Mouse (Mus musculus): ENCODE measurements around the gene Caskin2.
"Not testable (repeated sequence)": the region's sequence is repeated elsewhere in the genome, so short reads cannot be mapped to it uniquely, and the experiment has no call there.

Caskin2 gene

DNA sequence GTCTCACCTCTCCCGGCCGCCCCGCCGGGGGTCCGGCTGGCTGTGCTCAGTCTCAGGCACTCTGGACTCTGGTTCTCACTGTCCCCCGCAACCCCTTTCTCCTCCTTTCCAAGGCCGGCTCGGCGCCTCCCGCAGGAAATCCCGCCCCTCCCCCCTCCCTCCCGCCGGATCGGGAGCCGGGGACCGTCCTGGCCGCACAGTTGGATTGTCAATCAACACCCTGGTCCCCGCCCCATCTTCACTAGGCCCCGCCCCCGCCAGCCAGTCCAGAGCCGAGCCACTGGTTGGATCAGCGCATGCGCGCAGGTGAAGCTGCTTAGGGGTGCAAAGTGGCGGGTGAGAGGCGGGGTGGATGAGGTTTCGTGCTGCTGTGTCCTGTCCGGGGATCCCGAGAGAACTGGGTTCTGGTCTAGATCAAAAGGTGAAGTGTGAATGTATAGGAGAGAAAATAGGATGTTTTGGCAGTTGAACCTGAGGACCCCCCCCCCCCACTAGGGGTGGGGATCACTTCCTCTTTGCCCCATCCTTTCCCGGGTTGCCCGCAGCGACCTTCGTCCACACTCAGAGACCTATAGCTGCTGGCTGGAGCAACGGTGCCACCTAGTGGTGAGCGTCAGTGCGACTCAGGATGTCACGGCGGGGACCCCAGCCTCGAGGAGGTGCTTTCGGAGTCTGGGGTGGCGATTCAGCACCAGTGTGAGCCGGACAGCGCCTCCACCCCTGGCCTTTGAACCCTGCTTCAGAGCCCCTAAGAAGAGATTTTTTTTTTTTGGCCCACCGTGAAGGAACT is at the start of gene Caskin2:
Gene Caskin2 (minus strand): TSS at position 133 of the 790 bp plus-strand sequence.
- DNase-seq = peak; percentile 95

DNA sequence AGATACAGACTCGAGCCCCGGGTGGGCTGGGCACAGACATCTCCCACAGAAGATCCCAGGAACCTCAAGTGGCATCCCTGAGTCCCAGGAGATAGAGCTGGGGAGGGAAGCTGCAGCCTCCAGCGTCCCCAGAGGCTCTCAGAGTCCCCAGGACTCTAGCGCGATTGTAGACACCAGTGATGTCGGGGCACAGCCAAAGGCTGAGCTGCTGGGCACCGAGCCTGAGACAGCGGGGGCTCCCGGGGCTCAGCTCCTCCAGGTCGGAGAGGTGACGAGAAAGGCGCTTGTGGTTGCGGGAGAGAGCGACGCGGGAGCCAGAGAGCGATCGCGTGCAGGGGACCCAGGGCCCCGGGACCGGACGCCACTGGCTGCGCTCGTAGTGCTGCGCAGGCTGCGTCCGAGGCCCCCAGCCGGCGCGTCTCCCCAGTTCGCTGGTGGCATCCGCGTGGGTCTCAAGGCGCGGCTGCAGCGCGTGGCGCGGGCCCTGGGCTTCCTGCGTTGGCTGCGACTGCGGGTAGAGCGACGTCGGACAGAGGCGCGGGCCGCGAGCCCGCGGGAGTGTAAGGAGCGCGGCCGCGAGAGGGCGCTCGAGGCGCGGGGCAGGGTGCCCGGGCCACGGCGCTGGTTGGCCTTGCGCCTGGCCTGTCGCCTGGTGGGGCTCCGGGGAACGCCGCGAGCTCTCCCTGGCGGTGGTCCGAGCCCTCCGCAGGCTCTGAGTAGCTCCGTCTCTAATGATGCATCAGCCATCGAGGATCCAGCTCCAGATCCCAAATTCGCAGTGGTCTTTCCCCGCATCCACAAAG is 45.9 kb upstream of the Caskin2 start:
- DNase-seq = peak; percentile 56

DNA sequence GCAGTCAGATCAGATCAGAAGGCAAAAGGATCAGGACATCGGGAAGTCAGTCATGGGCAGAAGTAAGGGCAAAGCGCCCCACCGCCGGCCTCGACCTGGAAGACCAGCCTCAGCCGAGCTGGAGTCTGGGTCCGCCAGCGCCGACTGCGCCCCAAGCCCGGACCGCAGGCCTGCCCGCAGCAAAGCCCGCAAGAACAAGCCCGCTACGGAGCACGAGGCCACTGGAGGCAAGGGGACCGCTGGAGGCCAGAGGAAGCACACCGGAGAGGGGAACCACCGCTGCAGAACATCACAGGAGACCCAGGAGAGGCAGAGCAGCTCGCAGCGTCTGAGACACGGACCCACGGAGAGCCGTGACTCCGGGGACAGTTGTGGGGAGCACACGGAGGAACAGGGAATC is 44.9 kb upstream of the Caskin2 start, which contains the start of gene Myo15b:
Gene Myo15b (plus strand): TSS at position 53 of the 400 bp plus-strand sequence.
- no peak for DNase-seq

DNA sequence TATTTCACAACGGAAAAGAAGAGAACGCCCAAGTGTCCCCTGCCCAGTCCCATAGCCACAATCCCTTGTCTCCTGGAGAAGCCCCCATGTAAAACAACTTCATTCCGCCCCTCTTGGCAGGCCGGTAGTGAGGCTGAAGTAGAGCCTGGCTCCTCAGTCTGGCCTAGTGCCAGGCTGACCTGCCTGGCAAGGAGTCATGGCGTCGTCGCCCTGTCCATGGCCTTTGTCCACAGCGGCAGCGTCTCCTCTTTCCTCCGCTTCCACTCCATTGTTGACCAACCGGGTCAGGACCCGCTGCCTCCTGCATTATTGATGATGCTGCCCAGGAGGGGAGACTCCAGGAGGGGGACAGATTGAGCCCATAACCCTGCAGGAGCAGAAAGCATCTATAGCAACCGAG is 44.5 kb upstream of the Caskin2 start:
- DNase-seq = no peak

DNA sequence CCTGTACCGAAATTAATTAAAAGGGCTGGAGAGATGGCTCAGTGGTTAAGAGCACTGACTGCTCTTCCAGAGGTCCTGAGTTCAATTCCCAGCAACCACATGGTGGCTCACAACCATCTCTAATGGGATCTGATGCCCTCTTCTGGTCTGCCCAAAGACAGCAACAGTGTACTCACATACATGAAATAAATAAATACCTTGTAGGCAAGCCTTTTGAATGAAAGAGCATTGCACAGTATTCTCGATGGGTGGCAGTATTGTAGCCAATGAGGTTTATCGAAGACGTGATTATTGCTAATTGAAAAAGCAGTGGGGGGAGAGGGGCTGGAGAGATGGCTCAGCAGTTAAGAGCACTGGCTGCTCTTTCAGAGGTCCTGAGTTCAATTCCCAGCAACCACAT is 43.7 kb upstream of the Caskin2 start:
- DNase-seq = not testable (repeated sequence)

DNA sequence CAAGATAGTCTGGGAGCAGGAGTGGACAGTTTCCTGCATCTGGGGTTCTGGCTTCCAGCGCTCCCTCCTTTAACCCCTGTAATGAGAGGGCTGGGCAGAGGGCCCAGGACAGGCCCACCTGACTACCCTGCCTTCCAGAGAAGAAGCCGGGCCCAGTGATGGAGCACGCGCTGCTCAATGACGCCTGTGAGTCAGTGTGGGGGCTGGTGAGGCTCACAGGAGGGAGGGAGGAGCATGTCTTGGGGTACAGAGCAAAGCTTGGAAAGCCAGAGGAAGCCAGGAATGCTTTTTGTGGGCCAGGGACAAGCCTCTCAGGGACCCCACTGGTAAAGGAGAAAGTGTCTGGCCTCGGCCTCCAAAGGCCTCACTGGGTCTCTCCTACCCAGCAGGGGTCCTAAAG is 41.2 kb upstream of the Caskin2 start:
- no peak for DNase-seq

DNA sequence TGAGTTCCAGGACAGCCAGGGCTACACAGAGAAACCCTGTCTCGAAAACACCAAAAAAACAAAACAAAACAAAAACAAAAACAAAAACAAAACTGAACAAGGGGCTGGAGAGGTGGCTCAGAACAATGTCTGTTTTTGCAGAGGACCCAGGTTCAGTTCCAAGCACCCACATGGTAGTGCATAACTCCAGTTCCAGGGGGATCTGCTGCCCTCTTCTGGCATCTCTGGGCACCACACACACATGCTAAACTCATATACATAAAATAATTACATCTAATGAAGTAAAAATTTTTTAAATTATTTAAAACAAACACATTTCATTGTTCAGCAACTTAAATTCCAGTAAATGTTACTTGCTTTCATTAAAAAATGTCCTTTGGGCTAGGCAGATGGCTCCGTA is 32.4 kb upstream of the Caskin2 start:
- DNase-seq = no peak

DNA sequence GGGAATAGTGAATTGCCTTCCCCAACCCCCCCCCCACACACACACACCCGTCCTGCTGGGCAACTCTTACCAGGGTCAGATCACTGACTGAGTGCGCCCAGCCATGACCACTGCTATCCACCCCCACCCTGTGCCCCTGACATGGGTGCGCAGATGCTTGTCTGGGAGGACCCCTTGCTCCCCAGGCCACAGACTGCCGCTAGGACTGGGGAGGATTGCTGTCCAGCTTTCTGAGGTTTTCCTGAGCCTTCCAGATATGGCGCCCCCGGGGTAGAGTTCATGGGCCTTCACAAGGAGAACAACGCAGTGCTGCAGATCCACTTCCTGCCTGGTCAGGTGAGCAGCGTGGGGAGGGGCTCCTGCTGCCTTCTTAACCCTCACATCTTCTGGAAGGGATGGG is 30.8 kb upstream of the Caskin2 start:
- DNase-seq = no peak

DNA sequence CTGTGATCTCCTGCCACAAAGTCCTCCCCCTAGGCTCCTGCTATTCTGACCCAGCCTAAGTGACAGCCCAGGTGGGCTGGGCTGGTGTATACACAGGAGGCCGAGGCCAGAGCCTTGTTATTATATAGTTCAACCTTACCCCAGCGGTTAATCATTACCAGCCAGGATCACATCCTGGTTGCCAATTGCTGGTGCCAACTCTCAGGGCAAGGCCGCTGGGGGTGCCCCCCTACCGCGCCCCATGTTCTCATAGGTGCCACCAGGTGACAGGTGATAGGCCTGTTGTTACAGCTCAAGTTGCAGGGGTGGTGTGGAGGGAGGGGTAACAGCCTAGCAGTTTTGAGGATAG is 30.4 kb upstream of the Caskin2 start:
- DNase-seq = no peak

DNA sequence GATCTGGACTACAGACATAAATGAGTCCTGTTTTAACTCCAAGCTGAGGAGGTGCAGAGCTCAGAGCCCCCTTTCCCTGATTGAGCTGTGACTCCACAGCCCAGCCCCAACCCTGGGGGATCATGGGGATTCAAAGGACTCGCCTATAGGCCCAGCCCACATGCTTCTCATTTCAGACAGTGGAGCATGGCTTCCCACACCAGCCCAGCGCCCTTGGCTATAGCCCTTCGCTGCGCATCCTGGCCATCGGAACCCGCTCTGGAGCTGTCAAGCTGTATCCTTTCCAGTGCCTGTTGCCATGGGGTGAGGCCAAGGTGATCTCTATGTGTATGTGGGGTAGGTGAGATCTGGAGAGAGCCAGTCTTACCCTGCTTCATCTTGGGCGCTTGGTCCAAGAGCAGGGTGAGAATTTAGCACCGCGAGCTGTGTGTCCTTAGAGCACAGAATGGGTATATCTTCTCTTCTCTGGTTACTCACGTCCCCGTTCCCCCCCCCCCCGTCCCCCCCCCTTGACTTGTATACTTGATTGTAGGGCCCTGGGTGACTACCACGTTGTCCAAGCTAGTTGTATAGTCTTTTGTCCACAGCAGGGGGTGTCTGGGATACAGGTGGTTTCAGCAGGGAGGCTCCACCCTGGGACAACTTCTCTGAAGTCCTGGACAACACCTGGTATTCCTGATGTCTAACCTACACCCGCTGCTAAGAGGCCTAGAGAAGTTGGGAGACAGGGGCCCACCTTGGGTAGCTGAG is 29.9 kb upstream of the Caskin2 start:
- DNase-seq = no peak

DNA sequence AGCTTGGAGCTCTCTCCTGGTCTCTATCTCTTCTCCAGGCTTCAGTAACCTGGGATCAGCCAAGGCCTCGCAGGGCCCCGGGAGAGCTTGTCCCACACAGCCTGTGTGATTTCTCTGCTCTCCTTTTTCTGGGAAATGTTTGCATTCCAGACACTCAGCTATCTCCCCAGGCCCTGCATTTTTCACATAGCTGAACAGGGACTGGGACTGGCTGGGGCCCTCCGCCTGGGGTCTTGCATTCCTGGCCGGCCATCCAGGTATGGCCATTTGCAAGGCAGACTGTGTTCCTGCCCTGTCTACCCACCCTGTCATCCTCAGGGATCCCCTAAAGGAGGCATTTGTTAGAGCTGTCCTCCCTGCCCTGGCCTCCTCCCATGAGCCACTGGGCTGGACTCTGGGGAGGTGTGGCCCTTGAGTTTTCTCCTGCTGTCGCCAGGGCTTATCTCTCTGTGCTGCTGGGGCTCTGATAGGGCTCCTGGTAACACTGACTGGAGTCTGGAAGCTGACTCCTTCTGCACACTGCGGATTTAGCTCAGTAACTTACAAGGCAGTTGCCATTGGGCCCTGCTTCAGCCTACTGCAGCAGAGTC is 28.6 kb upstream of the Caskin2 start:
- no peak for DNase-seq

DNA sequence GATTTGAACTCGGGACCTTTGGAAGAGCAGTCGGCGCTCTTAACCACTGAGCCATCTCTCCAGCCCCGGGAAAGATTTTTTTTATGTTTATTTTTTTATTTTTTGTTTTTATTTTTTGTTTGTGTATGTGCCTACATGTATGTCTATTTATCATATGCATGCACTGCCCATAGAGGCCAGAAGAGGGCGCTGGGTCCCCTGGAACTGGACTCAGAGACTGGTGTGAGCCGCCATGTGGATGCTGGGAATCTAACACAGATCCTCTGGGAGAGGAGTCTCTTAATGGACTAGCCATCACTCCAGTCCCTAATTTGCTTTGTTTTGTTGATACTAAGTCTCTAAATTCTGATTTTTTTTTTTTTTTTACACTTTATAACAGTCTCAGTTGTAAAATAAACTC is 27.6 kb upstream of the Caskin2 start:
- no peak for DNase-seq

DNA sequence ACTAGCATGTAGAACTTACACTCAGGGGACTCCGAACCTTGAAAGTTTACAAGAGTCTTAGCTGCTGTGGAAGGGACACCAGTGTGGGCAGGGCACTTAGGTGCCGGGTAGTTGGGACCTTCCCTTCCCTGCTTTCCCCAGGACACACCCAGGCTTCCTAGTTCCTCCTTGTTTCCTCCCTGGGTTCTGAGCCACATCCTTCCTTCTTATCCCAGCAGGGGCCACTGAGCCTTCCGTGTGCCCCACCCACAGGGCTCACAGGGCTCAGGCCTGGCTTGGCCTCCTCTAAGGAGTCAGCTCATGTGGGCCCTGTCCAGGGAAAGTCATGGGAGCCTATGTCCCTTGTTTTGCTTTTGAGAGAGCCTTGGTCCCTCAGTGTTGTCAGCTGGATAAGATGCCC is 26.3 kb upstream of the Caskin2 start:
- DNase-seq = no peak

DNA sequence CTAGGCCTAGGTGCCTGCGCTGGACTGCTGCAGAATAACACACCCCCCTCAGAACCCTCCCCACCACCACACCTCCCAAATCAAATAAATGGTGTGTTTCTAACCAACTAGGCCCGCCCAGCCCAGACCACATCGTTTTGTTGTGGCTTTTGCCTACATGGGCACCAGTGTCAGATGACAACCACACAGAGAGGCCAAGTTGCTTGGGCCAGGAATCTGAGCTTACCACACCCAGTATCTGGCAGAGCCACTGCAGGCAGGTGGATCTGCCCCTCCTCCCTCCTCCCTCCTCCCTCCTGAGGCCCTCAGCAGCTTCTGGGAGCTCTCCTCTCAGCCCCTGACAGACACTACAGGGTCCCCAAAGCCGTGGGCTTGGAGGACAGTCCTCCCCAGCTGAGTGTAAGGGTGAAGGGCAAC is 25.5 kb upstream of the Caskin2 start:
- DNase-seq = no peak

DNA sequence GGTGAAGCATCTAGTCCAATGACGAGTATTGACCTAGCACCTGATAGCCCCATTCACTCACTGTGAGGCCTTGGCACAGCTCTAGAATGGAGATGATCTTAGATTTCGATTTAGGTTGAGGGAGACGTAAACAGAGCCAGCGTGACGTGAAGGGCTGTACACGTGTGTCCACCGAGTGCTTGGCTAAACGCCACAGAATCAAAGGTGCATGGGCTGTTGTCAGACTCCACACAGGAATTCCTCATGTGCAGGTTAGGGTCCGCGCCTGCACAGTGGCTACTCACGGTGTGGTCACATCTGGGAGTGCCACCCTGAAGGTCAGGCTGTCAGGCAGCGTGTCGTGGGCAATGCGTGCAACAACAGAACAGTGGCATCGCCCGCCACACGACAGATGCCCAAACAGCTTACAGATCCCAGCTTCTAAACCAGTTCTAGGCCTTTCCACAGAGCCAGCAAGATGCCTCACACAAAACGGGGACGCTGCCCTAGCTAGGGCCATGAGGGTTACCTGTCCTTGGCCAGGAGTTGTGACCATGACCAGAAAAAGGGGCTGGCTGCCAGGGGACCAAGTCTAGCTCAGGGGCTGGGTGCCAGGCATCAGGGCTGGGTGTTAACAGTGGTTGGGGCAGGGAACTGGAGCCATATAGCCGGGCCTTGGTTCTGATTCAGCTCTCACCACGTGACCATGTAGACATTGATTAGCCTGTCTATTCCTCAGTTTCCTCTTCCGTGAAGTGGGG is 24.3 kb upstream of the Caskin2 start:
- DNase-seq = no peak

DNA sequence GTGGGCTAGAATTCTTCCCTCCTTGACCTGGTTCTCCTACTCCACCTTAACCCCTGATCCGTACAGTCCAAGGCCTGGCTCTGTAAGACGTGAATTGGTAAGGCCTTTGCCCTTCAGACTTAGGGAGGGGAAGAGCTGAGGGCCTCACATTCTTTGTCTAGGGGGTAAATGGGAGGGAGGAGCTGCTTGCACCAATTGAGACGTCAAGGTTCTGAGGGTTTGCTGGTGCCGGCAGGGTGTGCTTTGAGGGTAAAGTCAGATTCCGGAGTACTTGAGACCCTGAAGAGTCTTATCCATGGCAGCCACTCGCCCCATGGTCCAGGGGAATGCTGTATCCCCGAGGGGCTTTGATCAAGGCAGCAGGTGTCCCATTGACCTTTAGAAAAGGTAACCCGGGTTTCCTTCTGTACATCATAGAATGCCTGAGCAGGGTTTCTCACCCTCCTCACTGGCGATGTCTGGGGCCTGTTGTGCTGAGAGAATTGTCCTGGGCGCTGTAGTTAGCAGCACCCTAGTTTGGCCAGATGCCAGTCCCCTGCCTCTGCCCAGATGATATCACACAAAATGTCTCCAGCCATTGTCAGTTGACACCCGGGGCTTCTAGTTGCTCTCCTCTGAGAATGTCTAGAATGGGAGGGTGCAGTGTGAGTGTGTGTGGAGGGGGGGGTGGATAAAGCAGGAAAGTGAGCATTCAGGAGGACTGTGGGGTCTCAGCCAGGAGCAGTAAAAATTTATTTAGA is 23.4 kb upstream of the Caskin2 start:
- DNase-seq = no peak

DNA sequence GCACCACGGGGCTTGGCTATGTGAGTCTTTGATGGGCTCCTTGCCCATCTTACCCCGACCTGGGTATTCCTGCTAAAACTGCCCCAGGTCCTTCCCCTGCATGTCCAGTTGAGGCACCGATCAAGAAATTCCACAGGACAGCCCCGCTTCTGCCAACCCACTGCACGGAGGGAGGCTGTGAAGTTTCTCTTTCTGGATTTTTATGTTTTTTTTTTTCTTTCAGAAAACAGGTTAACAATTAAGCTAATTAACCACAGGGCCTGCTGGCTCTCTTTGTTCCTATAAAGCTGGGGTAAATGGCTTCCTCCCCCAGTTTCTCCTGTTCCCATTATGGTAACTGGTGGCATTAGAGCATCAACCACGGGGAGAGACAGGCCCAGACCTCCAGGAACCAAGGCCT is 20.6 kb upstream of the Caskin2 start:
- no peak for DNase-seq

DNA sequence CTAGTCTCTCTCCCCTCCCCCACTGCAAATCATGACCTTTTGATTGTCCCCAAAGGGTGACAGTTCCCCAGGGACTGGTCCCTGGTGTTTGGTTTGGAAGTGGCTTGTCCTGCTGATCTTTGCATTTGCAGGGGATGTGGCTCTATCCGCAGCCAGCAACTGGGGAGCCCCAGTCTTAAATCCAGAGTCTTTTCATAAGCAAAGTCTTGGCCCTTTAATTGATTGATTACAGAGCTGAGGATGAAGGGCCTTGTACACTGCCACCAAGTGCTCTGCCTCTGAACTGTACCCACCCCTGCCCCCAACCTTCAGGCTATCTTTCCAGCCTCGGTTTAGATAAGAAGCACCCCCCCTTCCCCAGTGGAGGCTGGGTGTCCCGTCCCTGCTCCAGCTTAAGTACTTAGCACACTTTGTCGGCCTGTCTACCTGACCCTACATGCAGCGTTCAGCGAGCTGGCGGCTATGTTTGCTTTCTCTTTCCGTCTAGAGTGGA is 19.6 kb upstream of the Caskin2 start:
- DNase-seq = no peak

DNA sequence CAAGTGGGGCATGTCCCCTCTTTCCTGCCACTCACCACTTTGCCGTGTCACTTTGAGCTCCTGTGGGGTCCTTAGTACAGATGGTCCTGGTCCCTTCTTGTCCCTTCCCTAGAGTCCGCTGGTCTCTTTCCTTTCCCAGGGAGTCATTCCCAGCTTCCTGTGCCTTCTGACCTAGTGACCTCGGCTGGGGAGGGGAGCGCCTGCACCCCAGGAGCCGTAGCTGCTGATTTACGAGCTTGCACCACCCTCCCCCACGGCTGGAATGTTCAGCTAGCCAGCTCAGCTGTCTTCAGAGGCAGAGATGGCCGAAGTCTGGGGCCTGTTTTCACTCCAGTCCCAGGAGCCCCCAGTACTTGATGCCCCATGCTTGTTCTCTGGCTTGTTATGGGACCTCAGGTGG is 19.1 kb upstream of the Caskin2 start:
- DNase-seq = no peak

DNA sequence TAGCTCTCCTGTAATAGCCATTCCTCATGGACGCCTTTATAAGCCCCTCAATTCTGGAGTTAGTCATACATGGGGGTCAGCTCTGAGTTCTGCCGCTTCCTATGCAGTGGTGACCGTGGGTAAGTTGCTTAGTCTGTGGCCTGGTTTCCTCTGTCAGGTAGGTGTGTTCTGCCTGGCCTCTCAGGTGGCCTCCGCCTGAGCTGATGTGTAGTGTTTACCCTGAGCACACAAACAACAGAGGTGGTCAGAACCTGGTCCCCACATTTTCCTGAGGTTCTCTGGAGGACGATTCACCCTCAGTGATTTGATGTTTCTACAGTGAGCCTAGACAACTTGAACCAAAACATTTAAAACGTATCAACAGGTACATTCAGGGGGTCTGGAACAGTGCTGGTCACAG is 18.6 kb upstream of the Caskin2 start:
- DNase-seq = no peak

DNA sequence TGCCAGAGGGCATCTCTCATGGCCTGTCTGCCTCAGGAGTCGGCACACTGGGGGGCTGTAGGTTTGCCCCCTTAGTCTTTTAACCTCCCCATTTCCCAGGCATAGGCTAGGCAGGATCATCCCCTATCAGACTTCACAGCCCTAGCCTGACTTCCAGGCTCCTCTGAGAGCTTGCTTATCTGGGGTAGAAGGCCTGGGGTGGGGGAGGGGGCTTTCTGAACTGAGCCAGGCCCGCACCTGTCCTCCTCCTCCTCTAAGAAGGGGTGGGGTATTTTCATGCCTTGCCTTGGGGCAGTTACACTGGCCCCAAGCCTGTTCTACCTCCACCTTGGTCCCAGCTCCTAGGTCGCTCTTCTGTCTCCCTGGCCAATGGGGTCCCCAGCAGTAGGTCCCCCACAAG is 18.1 kb upstream of the Caskin2 start:
- no peak for DNase-seq
